Mouse (Mus musculus) ovary, postnatal 36 days (tissue): Measurements from ENCODE around the gene Nol11.
A peak's percentile ranks its signal among the peaks of the same experiment; 100 is the strongest.
"Not testable (repeated sequence)": the region's sequence is repeated elsewhere in the genome, so short reads cannot be mapped to it uniquely, and the experiment has no call there.

ENCODE experiments used
- DNase-seq: peaks from one replicate; pipeline ENCODE4 v3.0.0; 2022; ENCODE audit warnings: low spot score, mixed read lengths

The Nol11 gene

DNA sequence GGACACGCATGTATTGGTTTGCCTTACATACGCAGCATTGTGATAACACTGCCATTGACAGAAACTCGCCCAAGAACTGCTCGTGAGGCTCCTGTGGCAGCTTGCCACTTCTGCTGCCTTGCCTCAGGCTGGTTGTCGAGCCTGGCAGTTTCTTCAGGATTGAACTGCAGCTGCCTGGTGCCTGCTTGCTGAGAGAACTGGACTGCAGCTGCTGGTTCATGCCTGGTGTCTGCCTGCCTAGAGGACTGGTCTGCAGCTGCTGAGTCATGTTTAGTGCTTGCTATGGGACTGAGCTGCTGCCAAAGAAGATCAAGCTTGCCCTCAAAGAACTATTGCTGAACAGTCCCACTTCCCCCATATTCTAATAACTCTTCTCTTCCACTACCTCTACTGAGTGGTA lies 33.9 kb downstream of the Nol11 start:
- DNase-seq, result no peak

- no peak for DNase-seq
These were observed 34.8 kb downstream of the Nol11 start for GRCm38 (mm10) chr11:107154431-107154830.

DNA sequence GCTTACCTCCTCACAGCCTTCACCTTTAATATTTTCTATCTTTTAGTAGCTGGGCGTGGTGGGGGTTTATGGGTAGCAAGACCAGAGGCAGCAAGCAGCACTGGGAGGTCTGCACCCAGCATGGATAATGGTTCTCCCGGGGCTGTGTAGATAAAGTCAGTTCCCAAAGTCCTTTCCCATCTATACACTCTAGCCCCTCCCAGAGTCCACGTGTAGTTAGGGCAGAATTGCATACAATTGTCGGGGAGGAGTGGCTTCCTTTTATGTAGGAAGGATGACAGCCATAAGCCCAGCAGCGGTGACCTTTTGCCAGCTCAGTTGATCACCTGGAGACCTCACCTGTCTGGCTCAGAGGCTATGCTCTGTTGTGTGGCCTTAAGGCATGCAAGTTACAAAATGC lies 35.5 kb downstream of the Nol11 start:
- DNase-seq, result no peak

DNA sequence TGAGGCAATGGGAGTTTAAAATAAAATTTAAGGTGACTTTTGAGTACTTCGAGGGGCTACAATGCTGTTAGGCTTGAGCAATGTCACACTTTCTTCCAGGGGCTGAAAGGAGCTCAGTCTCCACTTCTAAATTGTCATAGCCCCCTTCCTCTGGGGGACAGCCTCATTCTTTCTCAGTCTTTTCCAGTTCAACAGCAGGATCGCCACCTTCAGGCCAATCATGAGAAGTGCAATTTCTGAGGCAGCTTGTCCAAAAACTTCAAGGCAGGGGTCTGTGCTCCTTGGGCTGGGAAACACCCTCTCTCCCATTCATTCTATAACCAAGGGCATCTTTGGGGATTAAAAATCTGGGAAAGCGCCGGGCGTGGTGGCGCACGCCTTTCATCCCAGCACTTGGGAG lies 37.4 kb downstream of the Nol11 start:
- no peak for DNase-seq

GRCm38 (mm10) chr11:107143956-107144355 lies 45.2 kb downstream of the Nol11 start:
- DNase-seq, result not testable (repeated sequence)

DNA sequence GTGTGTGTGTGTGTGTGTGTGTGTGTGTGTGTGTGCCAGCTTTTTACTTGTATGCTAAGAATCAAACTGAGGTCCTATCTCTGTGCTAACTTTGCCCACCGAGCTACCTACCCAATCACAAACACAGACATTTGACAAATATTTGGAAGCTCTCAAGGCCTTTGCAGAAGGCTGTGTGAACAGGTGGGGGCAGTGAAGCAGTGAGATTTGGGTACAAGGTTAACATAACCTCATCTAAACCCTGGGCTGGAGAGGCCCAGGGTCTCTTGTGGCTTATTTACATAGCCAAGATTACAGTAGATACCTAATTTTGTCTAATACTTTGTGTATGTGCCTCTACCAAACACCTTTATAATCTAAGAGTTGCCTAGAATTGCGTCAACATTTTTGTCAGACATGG lies 46.8 kb downstream of the Nol11 start:
- DNase-seq, result no peak

DNA sequence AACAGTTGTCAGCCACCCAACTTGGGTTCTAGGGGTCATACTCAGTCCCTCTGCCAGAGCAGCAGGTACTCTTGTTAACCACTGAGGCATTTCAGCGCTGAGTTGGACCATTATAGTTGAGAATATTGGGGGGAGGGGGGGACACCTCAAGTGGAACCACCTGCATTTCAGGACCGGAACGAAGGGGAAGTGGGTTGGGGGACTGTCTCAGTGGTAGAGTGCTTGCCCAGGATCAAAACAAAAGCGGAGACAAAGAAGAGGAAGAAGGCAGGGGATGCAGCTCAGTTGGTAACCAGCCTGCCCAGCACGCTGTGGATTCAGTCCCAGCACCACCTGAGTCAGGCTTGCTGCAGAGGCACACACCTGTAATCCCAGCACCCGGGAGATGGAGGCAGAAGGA lies 48.4 kb downstream of the Nol11 start:
- no peak for DNase-seq

- DNase-seq, result no peak
These were observed 50.5 kb downstream of the Nol11 start for GRCm38 (mm10) chr11:107138633-107139032.

- no peak for DNase-seq
These were observed 51.6 kb downstream of the Nol11 start for GRCm38 (mm10) chr11:107137593-107137992.

DNA sequence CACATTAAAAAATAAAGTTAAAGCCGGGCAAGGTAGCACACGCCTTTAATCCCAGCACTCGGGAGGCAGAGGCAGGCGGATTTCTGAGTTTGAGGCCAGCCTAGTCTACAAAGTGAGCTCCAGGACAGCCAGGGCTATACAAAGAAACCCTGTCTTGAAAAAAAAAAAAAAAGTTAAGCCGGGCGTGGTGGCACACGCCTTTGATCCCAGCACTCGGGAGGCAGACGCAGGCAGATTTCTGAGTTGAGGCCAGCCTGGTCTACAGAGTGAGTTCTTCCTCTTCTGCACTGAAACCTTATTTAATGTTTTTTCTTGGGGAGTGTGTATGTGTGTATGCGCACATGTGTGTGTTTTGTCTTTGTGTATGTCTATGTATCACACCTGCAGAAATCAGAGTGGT lies 52.7 kb downstream of the Nol11 start:
- DNase-seq, result not testable (repeated sequence)

DNA sequence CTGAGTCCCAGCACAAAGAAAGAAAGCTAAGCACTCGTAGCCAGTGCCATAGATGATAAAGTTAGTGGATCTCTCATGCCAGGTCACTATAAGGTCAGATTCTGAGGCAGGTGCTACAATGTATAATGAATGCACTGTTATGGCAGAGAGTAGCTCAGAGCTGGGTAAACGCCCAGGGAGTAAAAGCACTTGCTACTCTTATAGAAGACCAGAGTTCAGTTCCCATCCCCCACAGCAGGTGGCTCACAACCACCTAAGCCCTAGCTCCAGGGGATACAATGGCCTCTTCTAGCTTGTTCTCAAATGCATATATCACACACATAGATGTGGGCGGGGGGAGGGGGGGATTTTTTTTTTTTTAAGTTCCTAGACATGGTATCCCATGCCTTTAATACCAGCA lies 53.4 kb downstream of the Nol11 start:
- no peak for DNase-seq

GRCm38 (mm10) chr11:107132426-107132825 lies 56.8 kb downstream of the Nol11 start:
- no peak for DNase-seq

DNA sequence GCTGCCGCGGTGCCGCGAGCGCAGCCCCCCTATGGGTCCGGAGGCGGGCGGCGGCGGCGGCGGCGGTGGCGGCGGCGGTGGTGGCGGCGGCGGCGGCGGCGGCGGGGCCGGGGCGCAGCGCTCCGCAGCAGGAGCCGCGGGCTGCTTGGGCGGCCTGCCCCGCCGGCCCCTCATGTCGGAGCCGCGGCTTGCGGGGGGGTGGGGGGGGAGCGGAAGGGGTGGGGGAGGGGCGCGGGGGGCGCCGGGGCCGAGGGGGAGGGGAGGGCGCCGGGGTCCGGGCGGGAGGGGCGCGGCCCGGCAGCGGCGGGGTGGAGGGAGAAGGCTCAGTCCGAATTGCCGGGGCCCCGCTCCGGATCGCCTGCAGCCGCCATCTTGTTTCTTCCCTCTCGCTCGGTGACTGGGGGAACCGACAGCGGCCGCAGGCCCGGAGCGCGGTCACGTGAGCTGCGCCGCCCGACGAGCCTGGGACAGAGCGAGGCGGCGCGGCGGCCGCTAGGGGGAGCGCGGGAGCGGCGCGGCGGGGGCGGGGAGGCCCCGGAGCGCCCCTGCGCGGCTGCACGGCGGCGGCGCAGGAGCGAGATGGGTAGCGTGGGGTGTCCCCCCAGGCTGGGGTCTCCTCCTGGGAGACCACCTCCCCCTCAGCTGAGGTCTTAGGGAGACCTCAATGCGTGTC lies 57.3 kb downstream of the Nol11 start, which contains the start of gene Bptf:
Bptf (minus strand) TSS at position 379 of the 673 bp plus-strand sequence.
- DNase-seq, result peak; percentile 92

- peak; percentile 69 for DNase-seq
These were observed 58.1 kb downstream of the Nol11 start for GRCm38 (mm10) chr11:107130879-107131748.

- no peak for DNase-seq
These were observed 58.9 kb downstream of the Nol11 start for GRCm38 (mm10) chr11:107130221-107130788.

GRCm38 (mm10) chr11:107129641-107130040 lies 59.5 kb downstream of the Nol11 start:
- no peak for DNase-seq

GRCm38 (mm10) chr11:107126716-107127115 lies 62.5 kb downstream of the Nol11 start:
- DNase-seq, result not testable (repeated sequence)

- no peak for DNase-seq
These were observed 64.2 kb downstream of the Nol11 start for GRCm38 (mm10) chr11:107125011-107125410.

GRCm38 (mm10) chr11:107124327-107124731 lies 64.9 kb downstream of the Nol11 start:
- DNase-seq, result peak; percentile 48

DNA sequence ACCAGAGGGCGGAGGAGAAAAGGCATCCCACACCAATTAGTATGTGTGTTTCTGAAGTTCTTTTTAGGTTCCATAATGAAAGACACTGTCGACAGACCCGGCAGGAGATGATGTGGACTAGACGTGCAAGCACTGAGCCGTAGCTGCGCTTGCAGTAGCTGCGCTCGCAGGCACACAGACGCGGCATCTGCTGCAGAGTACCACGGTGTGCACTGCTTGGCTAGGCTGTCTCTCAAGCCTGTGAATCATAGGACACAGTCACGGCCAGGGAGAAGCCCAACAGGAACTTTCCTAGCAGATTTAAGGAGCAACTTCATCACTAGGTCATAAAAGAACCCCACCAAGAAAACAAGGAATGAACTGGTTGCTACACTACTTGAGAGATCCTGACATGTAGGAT lies 71.4 kb downstream of the Nol11 start:
- no peak for DNase-seq
